Mouse (Mus musculus) retina, postnatal 7 days (tissue): ENCODE measurements at regions not wholly inside any gene's neighbourhood (a gene's known extent, or its start where the extent isn't known, plus 50 kb on each side); places are given as distances from the start of the nearest gene placed in this dataset.

ENCODE experiments used
- DNase-seq: peaks from one replicate; pipeline ENCODE4 v3.0.0-alpha.2; 2012; ENCODE audit warnings: low read depth, low spot score

GRCm38 (mm10) chr13:52362266-52362665 lies 168.8 kb downstream of the Diras2 start:
- no peak for DNase-seq

GRCm38 (mm10) chr13:52369851-52370250 lies 161.2 kb downstream of the Diras2 start:
- no peak for DNase-seq

GRCm38 (mm10) chr13:52371986-52372385 lies 159.1 kb downstream of the Diras2 start:
- no peak for DNase-seq

GRCm38 (mm10) chr13:52374781-52375180 lies 156.3 kb downstream of the Diras2 start:
- DNase-seq = no peak

- DNase-seq = no peak
Measured at GRCm38 (mm10) chr13:52378236-52378635, 152.8 kb downstream of the Diras2 start.

- DNase-seq = no peak
Measured at GRCm38 (mm10) chr13:52389271-52389670, 141.8 kb downstream of the Diras2 start.

GRCm38 (mm10) chr13:52395786-52396185 lies 135.3 kb downstream of the Diras2 start:
- DNase-seq = no peak

GRCm38 (mm10) chr13:52398344-52398743 lies 132.7 kb downstream of the Diras2 start:
- no peak for DNase-seq

GRCm38 (mm10) chr13:52399143-52399542 lies 131.9 kb downstream of the Diras2 start:
- DNase-seq = no peak

GRCm38 (mm10) chr13:52403805-52404204 lies 127.3 kb downstream of the Diras2 start:
- no peak for DNase-seq

GRCm38 (mm10) chr13:52416301-52416700 lies 114.8 kb downstream of the Diras2 start:
- DNase-seq = peak; percentile 50

GRCm38 (mm10) chr13:52422456-52422855 lies 108.6 kb downstream of the Diras2 start:
- no peak for DNase-seq

GRCm38 (mm10) chr13:52428527-52428926 lies 102.6 kb downstream of the Diras2 start:
- DNase-seq = no peak

- no peak for DNase-seq
Measured at GRCm38 (mm10) chr13:52436756-52437155, 94.3 kb downstream of the Diras2 start.

GRCm38 (mm10) chr13:52445513-52445912 lies 85.6 kb downstream of the Diras2 start:
- no peak for DNase-seq

GRCm38 (mm10) chr13:52448902-52449301 lies 82.2 kb downstream of the Diras2 start:
- DNase-seq = no peak

GRCm38 (mm10) chr13:52451486-52451885 lies 79.6 kb downstream of the Diras2 start:
- no peak for DNase-seq

- DNase-seq = no peak
Measured at GRCm38 (mm10) chr13:52452291-52452690, 78.8 kb downstream of the Diras2 start.
